Mouse (Mus musculus): Measurements from ENCODE around the gene Fxn.
"Not testable (repeated sequence)": the region's sequence is repeated elsewhere in the genome, so short reads cannot be mapped to it uniquely, and the experiment has no call there.

Fxn gene

DNA sequence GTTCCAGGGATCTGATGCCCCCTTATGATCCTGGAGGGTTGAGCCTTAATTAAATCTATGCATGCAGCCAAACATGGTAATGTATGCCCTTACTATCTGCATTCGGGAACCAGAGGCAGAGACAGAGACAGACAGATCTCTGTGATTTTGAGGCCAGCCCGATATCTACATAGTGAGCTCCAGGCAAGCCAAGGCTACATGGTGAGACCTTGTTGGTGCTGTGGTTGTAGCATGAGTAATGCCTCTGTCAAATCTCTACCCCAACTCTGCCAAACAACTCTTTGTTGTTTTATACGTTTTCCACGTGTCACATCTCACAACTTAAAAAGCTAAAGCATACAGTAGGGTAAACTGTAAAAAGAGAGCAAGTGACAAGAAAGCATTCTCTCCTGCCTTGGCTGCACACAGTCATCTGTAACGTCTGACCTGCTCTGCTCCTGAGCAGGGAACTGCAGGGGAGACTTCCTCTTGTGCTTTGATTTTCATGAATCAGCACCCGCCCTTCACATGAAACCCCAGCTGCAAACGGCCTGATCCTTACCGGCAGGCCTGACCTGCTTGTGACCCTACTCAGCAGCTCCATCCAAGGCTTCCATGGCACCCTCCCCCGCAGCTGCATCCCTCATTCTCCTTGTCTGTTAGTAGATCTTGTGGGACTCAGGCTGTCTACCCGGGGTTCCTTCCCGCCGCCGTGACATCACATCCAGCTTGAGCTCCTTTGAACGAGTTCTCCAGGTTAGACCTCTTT, 38.4 kb downstream of the Fxn start:
- peak; percentile 78 for DNase-seq (ENCODE audit: low read depth, low spot score)

DNA sequence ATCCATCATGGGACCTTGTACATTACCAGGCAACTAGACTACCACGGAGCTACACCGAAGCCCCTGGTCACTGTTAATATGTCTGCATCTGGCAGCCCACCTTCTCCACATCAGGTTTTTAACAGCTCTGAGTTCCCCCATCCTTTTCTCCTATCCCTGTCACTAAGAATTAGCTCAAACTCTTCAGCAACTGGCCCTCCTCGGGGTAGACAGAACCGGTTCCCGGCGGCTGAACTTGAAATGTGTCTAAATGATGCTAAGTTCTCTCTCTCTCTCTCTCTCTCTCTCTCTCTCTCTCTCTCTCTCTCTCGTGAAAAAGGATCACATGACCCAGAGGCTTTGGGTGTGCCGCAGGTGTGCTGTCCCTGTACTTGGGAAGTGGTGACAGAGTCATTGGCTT, 39.1 kb downstream of the Fxn start:
- DNase-seq (ENCODE audit: low read depth, low spot score): no peak

DNA sequence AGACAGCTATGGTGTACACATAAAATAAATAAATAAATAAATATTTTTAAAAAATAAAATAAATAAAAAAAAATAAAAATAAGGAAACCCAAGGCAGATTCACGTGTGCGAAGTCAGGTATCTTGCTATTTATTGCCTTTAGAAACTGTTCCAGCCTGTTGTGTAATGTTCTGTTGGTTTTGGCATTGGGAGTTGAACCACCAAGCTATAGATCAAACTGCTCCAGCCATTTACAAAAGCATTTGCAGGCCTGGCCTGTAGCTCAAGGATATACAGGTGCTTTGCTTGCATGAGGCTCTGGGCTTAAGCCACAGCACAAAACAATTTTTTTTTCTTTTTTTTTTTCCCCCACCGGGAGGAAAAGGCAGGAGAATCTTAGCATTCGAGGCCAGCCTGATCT, 42.4 kb downstream of the Fxn start:
- DNase-seq (ENCODE audit: low read depth, low spot score): no peak

DNA sequence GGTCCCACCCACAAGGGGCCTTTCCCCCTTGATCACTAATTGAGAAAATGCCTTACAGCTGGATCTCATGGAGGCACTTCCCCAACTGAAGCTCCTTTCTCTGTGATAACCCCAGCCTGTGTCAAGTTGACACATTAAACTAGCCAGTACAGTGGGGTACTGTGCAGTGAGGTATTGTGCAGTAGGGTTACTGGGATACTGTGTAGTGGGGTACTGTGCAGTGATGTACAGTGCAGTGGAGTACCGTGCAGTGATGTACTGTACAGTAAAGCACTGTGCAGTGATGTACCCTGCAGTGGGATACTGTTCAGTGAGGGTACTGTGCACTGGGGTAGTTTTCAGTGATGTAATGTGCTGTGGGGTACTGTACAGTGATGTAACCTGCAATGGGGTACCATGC, 48.0 kb downstream of the Fxn start:
- DNase-seq (ENCODE audit: low read depth, low spot score): not testable (repeated sequence)

DNA sequence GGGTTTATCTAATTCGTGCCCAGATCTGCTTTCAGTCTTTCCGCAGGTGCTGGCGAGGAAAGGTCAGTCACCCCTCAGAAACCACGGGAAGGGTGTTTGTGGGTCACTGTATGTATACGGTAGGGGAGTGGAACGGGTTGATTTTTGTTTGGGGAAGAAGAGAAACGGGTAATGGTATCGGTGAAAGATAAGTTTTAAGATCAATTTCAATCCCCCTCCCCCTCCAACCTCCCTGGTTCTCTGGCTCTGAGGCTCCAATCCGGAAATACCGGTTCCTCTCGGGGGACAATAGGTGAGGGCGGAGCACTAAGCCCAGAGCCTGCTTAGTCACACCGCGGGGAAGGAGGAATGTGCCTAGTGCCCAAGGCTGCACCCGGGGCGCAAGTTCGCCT, 55.1 kb downstream of the Fxn start:
- peak; percentile 99 for DNase-seq (ENCODE audit: low read depth, low spot score)

DNA sequence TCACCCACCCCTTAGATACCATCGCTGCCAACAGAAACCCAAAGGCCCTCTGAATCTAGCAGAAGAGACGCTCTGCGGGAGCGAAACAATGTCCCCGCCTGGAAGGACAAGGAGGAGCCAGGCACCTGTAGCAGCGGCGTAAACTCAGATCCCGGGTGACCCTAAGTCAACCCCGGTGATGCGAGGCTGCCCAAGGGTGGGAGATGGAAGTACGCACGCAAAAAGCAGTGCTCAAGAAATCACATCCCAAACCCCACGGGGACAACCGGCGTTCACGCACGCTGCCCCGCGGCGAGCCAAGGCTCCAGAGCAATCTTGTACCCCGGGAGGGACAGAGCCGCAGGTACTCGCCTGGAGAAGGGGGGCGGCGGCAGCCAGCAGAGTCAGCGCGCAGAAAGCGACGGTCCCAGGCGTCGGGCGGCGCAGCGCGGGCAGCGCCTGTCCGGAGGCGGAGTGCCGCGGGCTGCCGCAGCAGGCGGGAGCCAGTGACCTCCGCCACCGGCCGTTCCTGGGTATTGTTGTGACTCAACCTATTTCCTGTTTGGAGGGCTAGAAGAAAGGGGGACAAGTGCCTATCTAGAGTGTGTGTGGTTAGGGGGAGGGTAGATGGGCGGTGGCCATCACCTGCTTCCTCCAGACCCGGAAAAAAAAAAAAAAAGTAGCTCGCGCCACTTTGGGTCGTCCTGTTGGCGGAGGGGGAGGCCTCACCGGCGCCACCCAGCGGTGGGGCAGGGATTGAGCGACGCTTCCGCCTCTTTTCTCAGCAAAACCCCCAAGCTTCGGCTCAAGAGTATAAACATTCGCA, 55.7 kb downstream of the Fxn start, which contains the start of gene Tjp2:
Gene Tjp2, minus strand, starts transcription at position 531 of the 805 bp plus-strand sequence.
- DNase-seq (ENCODE audit: low read depth, low spot score): peak; percentile 98

DNA sequence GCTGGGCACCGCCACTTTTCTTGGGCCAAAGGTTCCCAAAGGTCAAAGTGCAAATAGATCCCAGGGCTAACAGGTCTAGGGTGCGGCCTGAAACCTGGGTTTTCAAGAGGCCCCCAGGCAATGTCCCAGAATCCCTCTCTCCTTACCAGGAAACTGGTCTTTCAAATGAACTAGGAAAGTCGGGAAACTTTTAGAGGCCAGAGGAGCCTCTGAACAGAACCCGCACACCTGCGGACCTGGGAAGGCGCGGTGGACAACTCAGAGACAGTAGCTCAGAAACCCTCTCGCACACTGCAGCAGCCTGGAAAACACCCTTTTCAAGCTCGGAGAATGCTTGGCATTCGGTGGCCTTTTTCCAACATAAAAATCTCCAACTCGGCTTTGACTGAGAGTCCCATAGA, 56.6 kb downstream of the Fxn start:
- peak; percentile 96 for DNase-seq (ENCODE audit: low read depth, low spot score)

DNA sequence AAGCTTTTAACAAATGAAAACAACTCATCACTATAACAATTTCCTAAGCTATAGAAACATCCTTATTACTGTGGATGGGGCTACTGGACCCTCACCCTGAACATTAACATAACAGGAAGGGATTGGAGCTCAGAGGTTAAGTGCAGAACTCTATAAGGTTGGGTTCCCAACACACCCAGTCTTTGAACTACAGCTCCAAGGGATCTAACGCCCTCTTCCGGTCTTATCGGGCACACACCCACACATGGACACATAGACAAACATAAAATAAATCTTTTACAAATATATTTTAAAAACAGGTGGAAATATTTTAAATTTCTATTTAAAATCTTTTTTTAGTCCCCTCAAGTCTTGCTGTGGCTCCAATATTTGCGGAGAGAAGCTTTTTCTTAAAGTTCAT, 59.0 kb downstream of the Fxn start:
- peak; percentile 69 for DNase-seq (ENCODE audit: low read depth, low spot score)

DNA sequence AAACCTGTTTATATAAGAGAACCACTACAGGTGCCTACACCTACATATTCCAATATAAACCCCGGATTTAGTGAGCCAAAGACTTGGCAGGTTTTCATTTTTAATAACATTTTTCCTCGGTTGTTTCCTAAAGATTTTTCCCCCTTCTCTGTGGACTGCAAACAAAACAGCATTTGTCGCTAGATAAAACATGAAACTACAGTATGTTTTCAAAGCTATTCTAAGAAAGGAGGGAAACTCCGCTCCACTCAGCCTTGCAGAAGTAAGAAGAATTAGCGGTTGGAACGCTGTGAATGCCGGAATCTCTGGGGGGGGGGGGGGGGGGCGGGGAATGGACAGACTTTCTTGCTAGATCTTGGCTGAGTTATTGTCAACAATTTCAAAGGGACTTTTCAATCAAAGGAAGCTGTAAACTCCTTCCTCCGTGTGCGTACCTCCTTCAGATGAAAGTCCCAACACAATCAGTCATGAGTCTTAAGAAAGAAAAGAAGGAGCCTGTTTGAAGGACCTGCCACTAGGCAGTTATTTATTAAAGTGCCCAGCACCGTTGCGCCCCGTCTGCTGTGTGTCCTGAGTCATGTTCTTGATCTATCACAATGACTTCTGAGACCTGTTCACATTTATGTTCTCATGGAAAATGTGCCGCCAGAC, 59.5 kb downstream of the Fxn start:
- no peak for DNase-seq (ENCODE audit: low read depth, low spot score)

DNA sequence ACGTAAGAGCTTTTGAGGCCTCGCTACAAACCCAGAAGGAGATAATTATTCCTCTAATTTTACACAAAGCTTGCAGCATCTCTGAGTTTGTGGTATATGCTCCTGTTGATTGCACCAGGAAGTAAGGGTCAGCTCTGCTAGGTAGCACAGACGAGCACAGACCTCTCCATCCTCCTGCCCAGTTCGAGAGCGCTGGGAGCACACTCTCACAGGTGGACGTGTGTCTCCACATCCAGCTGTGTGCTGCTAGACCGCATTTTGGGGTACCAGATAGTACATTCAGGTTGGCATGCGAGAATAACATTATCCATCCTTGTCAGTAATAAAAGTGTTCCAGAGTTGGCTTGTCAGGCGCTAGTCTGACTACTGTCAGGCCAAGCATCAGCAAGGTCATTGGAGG, 61.4 kb downstream of the Fxn start:
- no peak for DNase-seq (ENCODE audit: low read depth, low spot score)

DNA sequence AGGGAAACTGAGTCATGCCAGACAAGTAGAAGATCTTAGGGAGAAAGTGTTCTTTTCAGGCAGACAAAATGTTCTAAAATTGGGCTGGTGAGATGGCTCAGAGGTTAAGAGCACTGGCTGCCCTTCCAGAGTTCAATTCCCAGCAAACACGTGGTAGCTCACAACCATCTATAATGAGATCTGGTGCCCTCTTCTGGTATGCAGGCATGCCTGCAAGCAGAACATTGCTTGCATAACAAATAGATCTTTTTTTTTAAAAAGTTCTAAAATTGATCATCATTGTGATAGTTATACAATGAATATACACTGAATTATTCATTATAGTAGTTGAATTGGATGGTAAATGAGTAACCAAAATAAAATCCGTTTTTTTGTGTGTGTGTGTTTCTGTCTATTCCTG, 62.1 kb downstream of the Fxn start:
- DNase-seq (ENCODE audit: low read depth, low spot score): peak; percentile 76

DNA sequence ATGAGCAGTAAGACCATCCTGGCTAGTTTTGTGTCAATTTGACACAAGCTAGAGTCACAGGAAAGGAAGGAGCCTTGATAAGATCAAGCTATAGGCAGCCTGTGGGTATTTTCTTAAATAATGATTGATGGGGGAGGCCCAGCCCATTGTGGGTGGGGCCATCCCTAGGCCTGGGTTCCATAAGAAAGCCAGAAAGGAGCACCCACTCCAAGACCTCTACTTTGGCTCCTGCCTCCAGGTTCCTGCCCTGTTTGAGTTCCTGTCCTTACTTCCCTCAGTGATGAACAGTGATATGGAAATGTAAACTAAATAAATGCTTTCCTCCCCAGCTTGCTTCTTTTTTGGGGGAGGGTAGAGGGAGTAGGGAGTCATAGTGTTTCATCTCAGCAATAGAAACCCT, 62.6 kb downstream of the Fxn start:
- peak; percentile 82 for DNase-seq (ENCODE audit: low read depth, low spot score)

DNA sequence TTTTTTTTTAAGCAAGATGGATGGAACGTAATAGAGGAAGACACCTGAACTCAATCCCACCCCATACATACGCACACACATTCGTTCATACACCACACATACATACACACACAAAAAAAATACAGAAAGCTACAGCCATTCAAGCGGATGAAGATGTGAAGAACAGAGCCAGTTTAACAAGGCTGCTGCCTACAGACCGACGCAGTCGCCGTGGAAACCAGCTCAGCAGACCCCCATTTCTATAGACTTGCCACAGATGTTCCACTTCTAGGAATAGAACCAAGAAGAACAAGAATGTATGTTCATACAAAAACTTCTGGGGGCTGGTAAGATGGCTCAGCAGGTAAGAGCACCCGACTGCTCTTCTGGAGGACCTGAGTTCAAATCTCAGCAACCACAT, 63.6 kb downstream of the Fxn start:
- DNase-seq (ENCODE audit: low read depth, low spot score): no peak

DNA sequence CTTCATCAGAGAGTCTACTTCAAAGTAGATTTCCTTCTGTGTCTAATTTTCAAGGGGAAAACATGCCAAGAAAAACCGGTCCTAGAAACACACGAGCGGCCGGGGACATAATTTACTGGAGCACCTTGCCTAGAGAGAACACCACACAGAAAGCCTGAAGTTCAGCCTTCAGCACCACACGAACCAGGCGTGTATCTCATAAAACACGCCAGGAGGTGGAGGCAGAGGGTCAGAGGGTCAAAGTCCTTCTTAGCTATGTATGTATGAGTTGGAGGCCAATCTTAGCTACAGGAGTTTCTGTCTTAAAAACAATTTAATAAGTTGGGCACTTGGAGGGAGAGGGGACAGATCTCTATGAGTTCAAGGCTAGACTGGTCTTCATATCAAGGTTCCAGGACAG, 65.5 kb downstream of the Fxn start:
- peak; percentile 67 for DNase-seq (ENCODE audit: low read depth, low spot score)

DNA sequence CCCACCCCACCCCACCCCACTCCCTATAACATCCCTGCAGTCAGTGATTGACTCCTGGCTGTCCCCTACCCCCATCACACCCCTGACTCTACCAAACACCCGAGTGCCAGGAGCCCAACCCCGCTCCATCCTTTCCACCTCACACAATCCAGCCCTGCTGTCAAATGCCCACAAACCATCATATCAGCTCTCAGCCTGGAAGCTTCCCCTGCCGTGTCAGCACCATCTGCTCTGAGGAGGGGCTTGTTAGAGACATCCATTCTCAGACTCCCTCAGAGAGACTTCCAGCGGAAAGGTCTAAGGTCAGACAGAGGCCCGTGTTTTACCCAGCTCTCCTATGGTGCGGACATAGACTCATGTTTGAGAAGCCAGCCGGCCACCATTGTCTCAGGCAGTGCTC, 67.1 kb downstream of the Fxn start:
- DNase-seq (ENCODE audit: low read depth, low spot score): no peak

DNA sequence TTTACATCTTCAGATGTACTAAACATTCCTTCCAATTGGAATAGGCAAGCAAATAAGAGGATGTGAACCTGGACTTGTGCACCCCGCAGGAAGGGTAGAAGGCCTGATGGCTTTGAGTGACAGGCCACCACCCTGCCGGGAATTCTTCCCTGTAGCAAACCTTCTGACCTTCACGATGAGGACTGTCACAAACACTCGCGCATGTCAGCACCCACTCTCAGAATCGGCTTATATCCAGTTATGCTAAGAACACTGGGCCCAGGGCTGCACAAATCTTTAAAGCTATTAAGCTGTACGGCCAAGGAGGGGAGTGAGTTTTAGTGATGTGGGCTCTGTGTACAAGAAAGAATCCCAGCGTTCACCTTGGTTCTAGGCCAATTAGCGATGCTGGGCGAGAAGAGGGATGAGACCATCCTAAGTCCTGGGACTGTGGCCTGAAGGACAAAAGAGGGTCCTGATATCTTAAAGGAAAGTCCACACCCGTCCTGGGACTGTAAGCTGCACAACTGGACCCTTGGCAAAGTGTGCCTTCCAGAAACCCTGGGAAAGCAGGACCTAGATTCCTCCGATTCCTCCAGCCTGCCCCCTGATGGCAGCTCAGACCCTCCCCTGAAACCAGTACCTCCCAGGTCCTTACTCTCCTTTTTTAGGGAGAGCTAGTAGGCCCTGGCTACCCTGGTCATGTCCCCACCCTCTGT, 67.7 kb downstream of the Fxn start:
- no peak for DNase-seq (ENCODE audit: low read depth, low spot score)

All from R1 (cell line).